Mouse (Mus musculus) spleen, adult 2 months (tissue): ENCODE data around the gene Cyba. TPM values are rescaled to one million over a fixed set of nuclear protein-coding genes. Genes with fewer than 3 reads are reported as not detected.
A peak's percentile ranks its signal among the peaks of the same experiment; 100 is the strongest.

Experiments
- DNase-seq, 2 experiments: peaks; one replicate each; pipeline versions ENCODE4 v3.0.0 to v3.0.0-alpha.2; 2012 to 2021; ENCODE audit warnings: low spot score in 2 of 2, low read depth in 1 of 2
- H3K27ac ChIP-seq: fragments of 200-500 bp; 2 replicates; pipeline ENCODE4 v1.5.1; 2012; ENCODE audit warnings: low read length, inconsistent platforms; ENCODE audit not compliant: insufficient read depth
- H3K27me3 ChIP-seq: fragments of 200-500 bp; 2 replicates; pipeline ENCODE4 v1.6.1; 2012; ENCODE audit warnings: mild to moderate bottlenecking, moderate library complexity, low read length, inconsistent platforms; ENCODE audit not compliant: control insufficient read depth, insufficient read depth
- H3K36me3 ChIP-seq: fragments of 200-500 bp; 2 replicates; pipeline ENCODE4 v1.6.1; 2012; ENCODE audit warnings: mild to moderate bottlenecking, low read length, inconsistent platforms; ENCODE audit not compliant: control insufficient read depth, insufficient read depth
- H3K4me1 ChIP-seq: fragments of 200-500 bp; 2 replicates; pipeline ENCODE4 v1.6.1; 2011; ENCODE audit warnings: inconsistent platforms; ENCODE audit not compliant: control insufficient read depth, insufficient read depth, insufficient read length
- H3K4me3 ChIP-seq: fragments of 200-500 bp; 2 replicates; pipeline ENCODE4 v1.5.1; 2011; ENCODE audit warnings: mild to moderate bottlenecking, inconsistent platforms; ENCODE audit not compliant: insufficient read depth, insufficient read length; ENCODE audit errors: extremely low read depth
- CTCF ChIP-seq: fragments of 200-500 bp; IDR thresholded peaks from 2 replicates; pipeline ENCODE4 v1.5.1; 2011; ENCODE audit warnings: mild to moderate bottlenecking, inconsistent platforms; ENCODE audit not compliant: insufficient read depth, insufficient read length, insufficient replicate concordance; ENCODE audit errors: extremely low read depth
- POLR2A ChIP-seq: fragments of 200-500 bp; IDR thresholded peaks from 2 replicates; pipeline ENCODE4 v1.6.1; 2011; ENCODE audit warnings: low read depth, low read length, inconsistent platforms
- WGBS: fragments of 180-500 bp; shearing (Covaris S2); methylation state at CpG from one replicate; pipeline ENCODE4 v1.1.7; 2018; 5-methylcytosine and 5-hydroxymethylcytosine counted together
- polyA plus RNA-seq: library from polyadenylated mRNA; depleted of rRNA; stranded (reverse); fragments of >200 nt; gene quantifications from 2 replicates; pipeline ENCODE4 v1.2.3, GENCODE M21; 2012

The Cyba gene
- polyA plus RNA-seq, 1 experiment, result 823 TPM

DNA sequence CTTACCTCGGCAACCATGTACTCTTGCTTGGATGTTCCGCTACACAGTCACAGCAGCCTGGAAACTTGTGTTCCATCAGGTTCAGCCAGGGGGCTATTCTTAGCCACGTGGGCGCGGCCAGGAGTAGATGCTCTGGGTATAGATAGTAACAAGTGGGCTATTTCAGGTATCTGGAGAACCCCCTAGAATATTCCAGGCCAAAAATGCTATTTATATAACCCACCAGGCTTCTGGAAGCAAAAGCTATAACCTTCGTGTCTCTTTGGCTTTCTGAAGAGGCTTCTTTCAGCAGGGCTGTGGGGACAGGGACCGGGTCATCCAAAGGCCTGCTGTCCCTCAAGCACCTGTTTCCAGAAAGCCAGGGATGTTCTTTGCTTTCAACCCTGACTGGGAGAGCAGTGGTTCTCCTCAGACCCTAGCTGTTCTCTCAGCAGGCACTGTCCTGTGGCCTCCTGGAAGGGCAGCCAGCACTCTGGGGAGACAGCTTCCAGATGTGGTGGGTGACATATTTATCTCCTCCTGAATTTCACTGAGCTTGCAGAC lies 18.5 kb upstream of the Cyba start:
- 76% methylated on average over 7 of the region's 7 CpGs for WGBS
- Histone ChIP-seq H3K4me3 (no peak overlapping the region), H3K27me3 (no peaks in the 10 kb centered on the region), H3K4me1 (no peaks in the 10 kb centered on the region), H3K36me3 (no peaks in the 10 kb centered on the region), H3K27ac (no peak overlapping the region)
- TF ChIP-seq POLR2A (no peak), CTCF (no peak)
- no peak for DNase-seq

- no peak overlapping the region for H3K4me3 ChIP-seq
- no peak overlapping the region for H3K27ac ChIP-seq
- no peaks in the 10 kb centered on the region for H3K27me3 ChIP-seq
- H3K4me1 ChIP-seq, result peaks cover 7% of the 10 kb centered on the region; the same call in 1 of the 2 replicates
- TF ChIP-seq CTCF, result no peak
- TF ChIP-seq POLR2A, result no peak
- DNase-seq, result no peak
- no peaks in the 10 kb centered on the region for H3K36me3 ChIP-seq
- WGBS, result 16% methylated on average over 3 of the region's 3 CpGs
Observed at GRCm38 (mm10) chr8:122445203-122445602, 12.5 kb upstream of the Cyba start.

DNA sequence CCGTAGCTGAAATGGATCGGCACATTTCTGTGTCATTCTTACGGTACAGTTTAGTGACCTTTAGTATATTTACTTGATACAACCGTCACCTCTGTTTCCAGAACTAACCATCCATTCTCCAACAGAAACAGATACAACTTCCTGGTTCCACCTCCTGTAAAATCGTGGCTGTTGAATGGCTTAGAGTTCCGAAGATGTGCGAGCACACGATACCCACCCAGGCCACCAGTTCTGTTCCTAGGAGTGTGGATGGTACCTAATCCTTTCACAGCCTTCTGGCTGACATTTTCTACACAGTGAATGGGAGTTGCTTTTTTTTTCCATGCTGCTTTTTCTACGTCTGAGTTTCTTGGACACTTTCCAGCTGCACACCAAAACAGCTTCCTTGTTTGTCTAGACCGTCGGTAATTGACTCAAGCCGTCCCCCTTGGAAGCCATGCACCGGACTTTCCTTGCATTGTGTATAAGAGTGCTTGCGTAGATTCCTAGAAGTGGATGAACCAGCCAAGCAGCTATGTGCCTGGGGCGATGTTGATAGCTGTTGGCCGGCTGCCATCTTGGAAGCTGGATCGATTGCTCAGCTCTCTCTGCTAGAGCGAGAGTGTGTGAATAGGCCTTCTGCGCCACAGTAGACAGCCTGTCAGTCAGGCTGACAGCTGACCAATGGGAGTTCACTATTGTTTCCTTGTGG lies 11.5 kb upstream of the Cyba start:
- Histone ChIP-seq H3K4me3 (peak overlapping the region; percentile 70), H3K4me1 (peaks cover 7% of the 10 kb centered on the region; the same call in 1 of the 2 replicates), H3K27ac (peak overlapping the region; percentile 74), H3K36me3 (no peaks in the 10 kb centered on the region; the same call in 1 of the 2 replicates), H3K27me3 (no peaks in the 10 kb centered on the region)
- WGBS, result 3% methylated on average over 19 of the region's 19 CpGs
- TF ChIP-seq CTCF, result no peak
- TF ChIP-seq POLR2A, result no peak
- DNase-seq, result peak in 1 of 2 experiments; percentile 37

GRCm38 (mm10) chr8:122443262-122444006 lies 10.7 kb upstream of the Cyba start, which contains the start of gene Mvd:
Gene Mvd, minus strand, starts transcription at chr8:122443422.
- peak; percentile 97 to 98 for DNase-seq
- under 1% methylated on average over 47 of the region's 47 CpGs for WGBS
- H3K27ac ChIP-seq, result peak within 1 kb of the TSS; percentile 74
- peak within 1 kb of the TSS; percentile 76 for H3K4me3 ChIP-seq
- peak; percentile 38; the same call in 1 of the 2 replicates for TF ChIP-seq CTCF
- peak; percentile 88; the same call in 1 of the 2 replicates for TF ChIP-seq POLR2A
- peaks cover 7% of the 10 kb centered on the region; the same call in 1 of the 2 replicates for H3K4me1 ChIP-seq
- H3K27me3 ChIP-seq, result no peaks in the 10 kb centered on the region
- H3K36me3 ChIP-seq, result no peaks in the 10 kb centered on the region; the same call in 1 of the 2 replicates

- WGBS, result 2% methylated on average over 12 of the region's 12 CpGs
- H3K4me3 ChIP-seq, result peak overlapping the region; percentile 76
- TF ChIP-seq POLR2A (no peak), CTCF (no peak)
- DNase-seq, result no peak
- H3K4me1 ChIP-seq, result peaks cover 13% of the 10 kb centered on the region
- H3K36me3 ChIP-seq, result no peaks in the 10 kb centered on the region; the same call in 1 of the 2 replicates
- no peak overlapping the region for H3K27ac ChIP-seq
- no peaks in the 10 kb centered on the region for H3K27me3 ChIP-seq
Observed at GRCm38 (mm10) chr8:122442781-122443180, 10.1 kb upstream of the Cyba start.

DNA sequence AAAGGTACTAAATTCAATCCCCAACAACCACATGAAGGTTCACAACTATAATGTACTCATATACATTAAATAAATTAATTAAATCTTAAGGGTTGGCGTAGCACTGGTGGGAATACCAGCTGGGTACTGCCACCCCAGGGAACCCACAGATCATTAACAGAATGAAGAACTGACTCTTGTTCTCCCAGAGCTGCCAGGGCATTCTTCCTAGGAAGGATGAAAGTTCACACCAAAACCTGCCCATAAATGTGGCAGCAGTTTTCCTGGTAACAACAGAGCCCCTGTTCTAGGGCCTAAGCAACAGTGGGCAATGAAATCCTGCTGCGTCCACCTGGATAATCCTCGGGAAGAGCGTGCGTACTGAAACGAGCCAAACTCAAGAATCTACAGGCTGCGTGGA lies 9.6 kb upstream of the Cyba start:
- WGBS, result 56% methylated on average over 7 of the region's 7 CpGs
- H3K4me1 ChIP-seq, result peaks cover 17% of the 10 kb centered on the region
- peak overlapping the region; percentile 76; the same call in 1 of the 2 replicates for H3K4me3 ChIP-seq
- H3K27ac ChIP-seq, result no peak overlapping the region
- TF ChIP-seq POLR2A (no peak), CTCF (no peak)
- DNase-seq, result no peak
- H3K27me3 ChIP-seq, result no peaks in the 10 kb centered on the region
- no peaks in the 10 kb centered on the region; the same call in 1 of the 2 replicates for H3K36me3 ChIP-seq
